Mouse (Mus musculus) forebrain, postnatal 0 days (tissue): ENCODE data around the gene Frk. TPM values are rescaled to one million over a fixed set of nuclear protein-coding genes. Genes with fewer than 3 reads are reported as not detected.

Experiments used
- ATAC-seq: fragments of 200-750 bp; cut with Nextera tagmentation; 2 replicates; pipeline ENCODE4 v1.8.0; 2017; ENCODE audit warnings: mild to moderate bottlenecking, moderate library complexity
- DNase-seq: peaks from one replicate; pipeline ENCODE4 v3.0.0-alpha.2; 2015
- H3K27ac ChIP-seq: fragments of 300-500 bp; sonication (generic); 2 replicates; pipeline ENCODE4 v1.5.1; 2014; ENCODE audit warnings: low read depth, mild to moderate bottlenecking, antibody characterized with exemption, low read length, moderate library complexity, mixed read lengths
- H3K27me3 ChIP-seq: fragments of 300-500 bp; sonication (generic); 2 replicates; pipeline ENCODE4 v1.6.1; 2014; ENCODE audit warnings: mild to moderate bottlenecking, low read length, mixed read lengths; ENCODE audit not compliant: insufficient read depth
- H3K36me3 ChIP-seq: fragments of 300-500 bp; sonication (generic); 2 replicates; pipeline ENCODE4 v1.6.1; 2014; ENCODE audit warnings: mild to moderate bottlenecking, moderate library complexity; ENCODE audit not compliant: insufficient read depth
- H3K4me1 ChIP-seq: fragments of 300-500 bp; sonication (generic); 2 replicates; pipeline ENCODE4 v1.6.1; 2014; ENCODE audit warnings: antibody characterized with exemption; ENCODE audit not compliant: insufficient read depth
- H3K4me2 ChIP-seq: fragments of 300-500 bp; sonication (generic); 2 replicates; pipeline ENCODE4 v1.6.1; 2014; ENCODE audit warnings: low read depth, mild to moderate bottlenecking, moderate library complexity
- H3K4me3 ChIP-seq: fragments of 300-500 bp; sonication (generic); 2 replicates; pipeline ENCODE4 v1.5.1; 2014; ENCODE audit warnings: low read depth, low read length, mixed read lengths
- H3K9ac ChIP-seq: fragments of 300-500 bp; sonication (generic); 2 replicates; pipeline ENCODE4 v1.6.1; 2014; ENCODE audit warnings: mild to moderate bottlenecking
- H3K9me3 ChIP-seq: fragments of 300-500 bp; sonication (generic); 2 replicates; pipeline ENCODE4 v1.6.1; 2016; ENCODE audit warnings: low read length
- CTCF ChIP-seq: sonication (generic); IDR thresholded peaks from 2 replicates; pipeline ENCODE4 v1.5.1; 2016; ENCODE audit warnings: antibody characterized with exemption, control low read depth, low read depth
- WGBS: fragments of 180-500 bp; shearing (Covaris S2); extraction: QIAGEN DNeasy Blood & Tissue Kit; methylation state at CpG from one replicate; pipeline ENCODE4 v1.1.7; 2014; 5-methylcytosine and 5-hydroxymethylcytosine counted together
- polyA plus RNA-seq: library from polyadenylated mRNA; unstranded; fragments of >200 nt; fragmentation: Nextera tagmentation; extraction: Ambion mirVana; gene quantifications from 2 replicates; pipeline ENCODE4 v1.2.1, GENCODE M21; 2015
- total RNA-seq: library from RNA; depleted of rRNA; stranded (reverse); fragments of >200 nt; gene quantifications from 2 replicates; pipeline ENCODE4 v1.2.3, GENCODE M21; 2014

Frk gene
- total and polyA plus RNA-seq, 2 experiments from 2014 or later = 0.80 to 0.86 TPM

GRCm38 (mm10) chr10:34531766-34532165, 48.6 kb downstream of the Frk start:
- no peaks in the 10 kb centered on the region for H3K9me3 ChIP-seq
- H3K9ac ChIP-seq = no peak overlapping the region
- no peak for ATAC-seq
- WGBS = 45% methylated on average over 1 of the region's 1 CpGs
- H3K4me3 ChIP-seq = no peak overlapping the region
- no peak overlapping the region for H3K4me2 ChIP-seq
- H3K36me3 ChIP-seq = no peaks in the 10 kb centered on the region
- TF ChIP-seq CTCF = no peak
- H3K27ac ChIP-seq = no peak overlapping the region
- DNase-seq = no peak
- no peaks in the 10 kb centered on the region for H3K4me1 ChIP-seq
- H3K27me3 ChIP-seq = no peaks in the 10 kb centered on the region

- Histone ChIP-seq H3K4me3 (no peak overlapping the region), H3K27me3 (no peaks in the 10 kb centered on the region), H3K9ac (no peak overlapping the region), H3K9me3 (no peaks in the 10 kb centered on the region), H3K36me3 (no peaks in the 10 kb centered on the region), H3K27ac (no peak overlapping the region), H3K4me1 (no peaks in the 10 kb centered on the region), H3K4me2 (no peak overlapping the region)
- 92% methylated on average over 1 of the region's 1 CpGs for WGBS
- no peak for ATAC-seq
- TF ChIP-seq CTCF = no peak
- no peak for DNase-seq
Observed at GRCm38 (mm10) chr10:34532507-34532906, 49.3 kb downstream of the Frk start.

GRCm38 (mm10) chr10:34540687-34541086, 57.5 kb downstream of the Frk start:
- DNase-seq (no peak), ATAC-seq (no peak)
- no peak overlapping the region for H3K4me3 ChIP-seq
- H3K9me3 ChIP-seq = no peaks in the 10 kb centered on the region
- no peaks in the 10 kb centered on the region for H3K36me3 ChIP-seq
- no peak for TF ChIP-seq CTCF
- no peak overlapping the region for H3K9ac ChIP-seq
- H3K27me3 ChIP-seq = no peaks in the 10 kb centered on the region
- no peak overlapping the region for H3K27ac ChIP-seq
- no peak overlapping the region for H3K4me2 ChIP-seq
- 83% methylated on average over 2 of the region's 2 CpGs for WGBS
- H3K4me1 ChIP-seq = no peaks in the 10 kb centered on the region

- Histone ChIP-seq H3K4me3 (no peak overlapping the region), H3K4me1 (no peaks in the 10 kb centered on the region), H3K9ac (no peak overlapping the region), H3K36me3 (no peaks in the 10 kb centered on the region), H3K27me3 (no peaks in the 10 kb centered on the region), H3K9me3 (no peaks in the 10 kb centered on the region), H3K27ac (no peak overlapping the region), H3K4me2 (no peak overlapping the region)
- no peak for DNase-seq
- no peak for ATAC-seq
- no peak for TF ChIP-seq CTCF
- WGBS = 92% methylated on average over 3 of the region's 3 CpGs
Observed at GRCm38 (mm10) chr10:34541717-34542490, 58.7 kb downstream of the Frk start.

GRCm38 (mm10) chr10:34550612-34551011, 67.4 kb downstream of the Frk start:
- no peaks in the 10 kb centered on the region for H3K9me3 ChIP-seq
- whole genome bisulfite sequencing = 84% methylated on average over 5 of the region's 5 CpGs
- no peaks in the 10 kb centered on the region for H3K4me1 ChIP-seq
- H3K4me3 ChIP-seq = no peak overlapping the region
- H3K4me2 ChIP-seq = no peak overlapping the region
- no peak overlapping the region for H3K9ac ChIP-seq
- no peaks in the 10 kb centered on the region for H3K36me3 ChIP-seq
- no peak for ATAC-seq
- no peak overlapping the region for H3K27ac ChIP-seq
- no peak for TF ChIP-seq CTCF
- DNase-seq = no peak
- H3K27me3 ChIP-seq = no peaks in the 10 kb centered on the region

GRCm38 (mm10) chr10:34551636-34552035, 68.4 kb downstream of the Frk start:
- ATAC-seq = no peak
- 82% methylated on average over 5 of the region's 5 CpGs for WGBS

GRCm38 (mm10) chr10:34563518-34564176, 80.4 kb downstream of the Frk start:
- DNase-seq = no peak
- H3K4me2 ChIP-seq = no peak overlapping the region
- TF ChIP-seq CTCF = no peak

More at GRCm38 (mm10) chr10:34551636-34552035, 68.4 kb downstream of the Frk start:
- no peak overlapping the region for H3K4me2 ChIP-seq
- H3K36me3 ChIP-seq = no peaks in the 10 kb centered on the region
- TF ChIP-seq CTCF = no peak
- no peaks in the 10 kb centered on the region for H3K4me1 ChIP-seq
- H3K27ac ChIP-seq = no peak overlapping the region
- H3K9me3 ChIP-seq = no peaks in the 10 kb centered on the region
- no peak overlapping the region for H3K4me3 ChIP-seq
- no peaks in the 10 kb centered on the region for H3K27me3 ChIP-seq
- no peak overlapping the region for H3K9ac ChIP-seq
- no peak for DNase-seq

More at GRCm38 (mm10) chr10:34563518-34564176, 80.4 kb downstream of the Frk start:
- Histone ChIP-seq H3K9me3 (no peaks in the 10 kb centered on the region), H3K36me3 (no peaks in the 10 kb centered on the region), H3K27ac (no peak overlapping the region), H3K9ac (no peak overlapping the region), H3K4me1 (no peaks in the 10 kb centered on the region), H3K4me3 (no peak overlapping the region), H3K27me3 (no peaks in the 10 kb centered on the region)
- ATAC-seq = no peak
- 96% methylated on average over 1 of the region's 1 CpGs for WGBS
